Mouse (Mus musculus): ENCODE measurements around the gene Foxn3. TPM values are rescaled to one million over a fixed set of nuclear protein-coding genes. Genes with fewer than 3 reads are reported as not detected.

Foxn3 gene
- total and polyA plus RNA-seq, 3 experiments: 9.7 to 26.8 (median 11.0) TPM

DNA sequence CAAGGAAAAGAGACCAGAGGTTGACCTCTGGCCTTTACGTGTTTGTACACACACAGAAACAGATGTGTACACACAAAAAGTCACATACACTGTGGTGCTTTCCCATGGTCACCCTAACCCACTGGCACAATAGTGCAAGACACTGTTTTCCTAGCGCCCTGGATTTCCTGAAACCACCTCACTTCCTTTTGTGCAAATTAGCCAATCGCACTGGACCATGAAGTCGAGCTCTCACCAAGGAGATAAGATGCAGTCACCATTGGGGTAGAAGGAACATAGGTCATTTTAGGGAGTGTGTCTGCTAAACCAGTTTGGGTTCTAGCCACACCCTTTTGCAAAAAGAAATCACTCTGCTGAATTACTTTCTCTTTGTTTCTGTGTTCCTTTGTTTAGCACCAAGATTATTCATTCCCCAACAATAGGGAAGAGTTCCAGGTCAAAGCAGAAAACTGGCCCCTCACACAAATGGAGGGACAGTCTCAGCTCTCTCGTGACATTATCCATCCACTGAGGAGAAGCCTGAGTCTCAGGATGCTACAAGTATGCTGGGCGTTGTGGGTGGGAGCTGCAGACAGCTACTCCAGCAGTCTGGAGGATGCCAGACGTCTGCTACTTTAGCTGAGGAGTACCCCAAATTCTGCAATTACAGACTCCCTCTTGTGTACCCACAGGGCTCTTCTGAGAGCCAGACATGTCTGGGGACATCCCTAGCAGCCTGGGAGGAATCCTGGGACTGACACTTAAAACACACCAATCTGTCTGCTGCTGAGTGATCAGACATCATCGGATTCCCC lies 202.2 kb downstream of the Foxn3 start (continued):
- TF ChIP-seq BHLHE40 (IDR thresholded peaks at IDR 0.05; ENCODE audit: low read depth, low read length) (peak; percentile 76), IRF4 (IDR thresholded peaks at IDR 0.05; ENCODE audit: low read depth, low read length) (peak; percentile 86), RAD21 (IDR thresholded peaks at IDR 0.05; ENCODE audit: low read depth, low read length) (peak; percentile 14), JUN (IDR thresholded peaks at IDR 0.05; ENCODE audit: insufficient read depth, low read depth, low read length) (peak; percentile 54; the same call in 1 of the 2 replicates), CHD1 (IDR thresholded peaks at IDR 0.05; ENCODE audit: low read depth, low read length) (no peak), CHD2 (IDR thresholded peaks at IDR 0.05; ENCODE audit: low read length) (no peak), TCF12 (IDR thresholded peaks at IDR 0.05; ENCODE audit: low read depth, low read length) (peak; percentile 78), ZNF384 (IDR thresholded peaks at IDR 0.05; ENCODE audit: low read depth, low read length) (0 out of 2 replicates have a peak, but pooled peaks have one; percentile 24)

DNA sequence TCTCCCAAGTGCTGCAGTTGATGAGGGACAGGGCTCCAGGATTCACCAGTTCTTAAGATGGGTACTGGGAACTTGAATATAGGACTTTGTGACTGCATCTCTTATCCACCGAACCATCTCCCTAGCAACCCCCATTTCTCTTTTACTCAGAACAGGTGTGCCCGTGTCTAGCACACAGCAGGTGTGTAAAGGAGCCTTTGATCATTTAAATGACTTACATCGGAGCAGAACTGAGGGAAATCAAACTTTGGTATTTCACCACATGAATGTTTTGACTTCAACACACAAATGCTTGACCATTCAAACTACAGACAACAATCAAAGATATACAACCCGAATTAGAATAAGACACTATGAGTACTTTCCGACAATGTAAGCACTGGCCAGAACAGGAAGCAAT lies 204.7 kb downstream of the Foxn3 start:
- in situ Hi-C loops (cut with MboI; ENCODE audit: low pct_ligation_motif_present, low pct_unique_long_range_greater_than_20kb, low sequenced_read_pairs): no loop called here
- peaks cover 0 to 34% of the 10 kb centered on the region in 2 experiments for H3K36me3 ChIP-seq (replicated peaks in 1 of 2; ENCODE audit: control insufficient read depth in 1 of 2, insufficient read depth in 1 of 2, low read length in 1 of 2)
- H3K4me2 ChIP-seq (ENCODE audit: insufficient read depth, low read depth, poor library complexity, severe bottlenecking): no peak overlapping the region
- dilution Hi-C loops (cut with MboI; ENCODE audit: extremely low pct_ligation_motif_present, extremely low pct_unique_long_range_greater_than_20kb, low sequenced_read_pairs): no loop called here
- peaks cover 10% of the 10 kb centered on the region for H3K79me2 ChIP-seq (replicated peaks; ENCODE audit: control insufficient read depth, extremely low read depth, insufficient read depth, poor library complexity, severe bottlenecking)
- no peak overlapping the region for H3K9ac ChIP-seq (ENCODE audit: insufficient read depth, low read depth)
- no peak overlapping the region for H3K4me3 ChIP-seq (replicated peaks in 1 of 3; ENCODE audit: low read depth in 2 of 3, low read length in 2 of 3, poor library complexity in 1 of 3)
- peaks cover 31 to 79% of the 10 kb centered on the region in 2 experiments for H3K4me1 ChIP-seq (ENCODE audit: control insufficient read depth in 1 of 2, insufficient read depth in 2 of 2)
- no peak for DNase-seq (ENCODE audit: extremely low read depth)
- TF ChIP-seq BHLHE40 (IDR thresholded peaks at IDR 0.05; ENCODE audit: low read depth, low read length) (no peak), MAZ (IDR thresholded peaks at IDR 0.05; ENCODE audit: low read depth, low read length) (no peak), ELF1 (IDR thresholded peaks at IDR 0.05; ENCODE audit: low read depth, low read length) (no peak), RAD21 (IDR thresholded peaks at IDR 0.05; ENCODE audit: low read depth, low read length) (no peak), E2F4 (IDR thresholded peaks at IDR 0.05; ENCODE audit: insufficient replicate concordance, low read depth, low read length) (no peak), MAFK (IDR thresholded peaks at IDR 0.05; ENCODE audit: insufficient replicate concordance, low read length) (no peak), ETS1 (conservative IDR thresholded peaks at IDR 0.05; ENCODE audit: low read depth, low read length) (no peak), MXI1 (IDR thresholded peaks at IDR 0.05; ENCODE audit: low read depth, low read length) (no peak), ZKSCAN1 (IDR thresholded peaks at IDR 0.05; ENCODE audit: borderline replicate concordance, low read depth, low read length) (no peak), RCOR1 (conservative IDR thresholded peaks at IDR 0.05; ENCODE audit: low read depth, low read length) (no peak), ZC3H11A (IDR thresholded peaks at IDR 0.05; ENCODE audit: low read depth, low read length) (no peak), CHD1 (IDR thresholded peaks at IDR 0.05; ENCODE audit: low read depth, low read length) (no peak), ZNF384 (IDR thresholded peaks at IDR 0.05; ENCODE audit: low read depth, low read length) (no peak), TBP (conservative IDR thresholded peaks at IDR 0.05; ENCODE audit: low read depth, low read length) (no peak)
- no peaks in the 10 kb centered on the region for H3K27me3 ChIP-seq (replicated peaks)
- no peak overlapping the region for H3K27ac ChIP-seq (ENCODE audit: insufficient read depth, low read depth)
- H3K9me3 ChIP-seq (replicated peaks; ENCODE audit: low read length): no peaks in the 10 kb centered on the region

All from CH12.LX (cell line).